In genomic region chr16:93807961-93808554, GRCm38 (mm10) we compare ENCODE assay signal across 8 mouse cellular contexts. TPM values are rescaled to one million over a fixed set of nuclear protein-coding genes. Genes with fewer than 3 reads are reported as not detected.
A peak's percentile ranks its signal among the peaks of the same experiment; 100 is the strongest.
DNase-seq lines count a peak whose midpoint lies in the region; ATAC-seq lines count a peak whose summit lies in the region.

No protein-coding gene starts in this region.

- H3K9ac ChIP-seq in liver, embryonic 12.5 days: no peak overlapping the region
- no peak overlapping the region for H3K9ac ChIP-seq in heart, embryonic 16.5 days (ENCODE audit: low read length)
- no peak overlapping the region for H3K9ac ChIP-seq in neural tube, embryonic 14.5 days (replicated peaks; ENCODE audit: low read depth, low read length)

- no peaks in the 10 kb centered on the region for H3K27me3 ChIP-seq in liver, embryonic 12.5 days (replicated peaks)
- no peaks in the 10 kb centered on the region for H3K27me3 ChIP-seq in embryonic facial prominence, embryonic 10.5 days (replicated peaks; ENCODE audit: low read depth, poor library complexity, severe bottlenecking)
- H3K27me3 ChIP-seq in heart, embryonic 16.5 days (ENCODE audit: control insufficient read depth, insufficient read depth, low read length): no peaks in the 10 kb centered on the region
- no peaks in the 10 kb centered on the region for H3K27me3 ChIP-seq in neural tube, embryonic 14.5 days (ENCODE audit: control insufficient read depth, insufficient read depth, low read length)

- no peak for ATAC-seq in liver, embryonic 12.5 days
- ATAC-seq in heart, embryonic 16.5 days (replicated peaks; ENCODE audit: extremely low read depth, insufficient read depth, low FRiP score): peak; percentile 63
- ATAC-seq in neural tube, embryonic 14.5 days (ENCODE audit: low read depth): peak; percentile 46; the same call in 1 of the 2 replicates
- ATAC-seq in erythroid progenitor cell, adult 5-6 weeks (replicated peaks; ENCODE audit: low FRiP score, poor library complexity, severe bottlenecking): no peak

- peaks cover 6% of the 10 kb centered on the region; the same call in 1 of the 2 replicates for H3K4me1 ChIP-seq in liver, embryonic 12.5 days
- peaks cover 42% of the 10 kb centered on the region for H3K4me1 ChIP-seq in embryonic facial prominence, embryonic 10.5 days
- peaks cover 6% of the 10 kb centered on the region for H3K4me1 ChIP-seq in heart, embryonic 16.5 days (ENCODE audit: control insufficient read depth, insufficient read depth, low read length)
- no peaks in the 10 kb centered on the region for H3K4me1 ChIP-seq in neural tube, embryonic 14.5 days (ENCODE audit: control insufficient read depth, insufficient read depth, low read length)

- no peak overlapping the region for H3K4me3 ChIP-seq in liver, embryonic 12.5 days
- H3K4me3 ChIP-seq in embryonic facial prominence, embryonic 10.5 days: no peak overlapping the region
- H3K4me3 ChIP-seq in heart, embryonic 16.5 days (ENCODE audit: low read length): no peak overlapping the region
- H3K4me3 ChIP-seq in neural tube, embryonic 14.5 days (ENCODE audit: low read depth, low read length): no peak overlapping the region

- no peaks in the 10 kb centered on the region for H3K9me3 ChIP-seq in liver, embryonic 12.5 days (replicated peaks)
- peaks cover 16% of the 10 kb centered on the region for H3K9me3 ChIP-seq in embryonic facial prominence, embryonic 10.5 days
- peaks cover 11% of the 10 kb centered on the region for H3K9me3 ChIP-seq in heart, embryonic 16.5 days (replicated peaks; ENCODE audit: control insufficient read depth, low read length)
- H3K9me3 ChIP-seq in neural tube, embryonic 14.5 days (ENCODE audit: control insufficient read depth, low read length): no peaks in the 10 kb centered on the region

- no peak overlapping the region for H3K4me2 ChIP-seq in liver, embryonic 12.5 days
- no peak overlapping the region for H3K4me2 ChIP-seq in heart, embryonic 16.5 days (ENCODE audit: low read depth, low read length)
- H3K4me2 ChIP-seq in neural tube, embryonic 14.5 days (ENCODE audit: low read depth, low read length): no peak overlapping the region

- peak; percentile 27 for DNase-seq in liver
- peak; percentile 60 for DNase-seq in embryonic facial prominence, embryonic 10.5 days (ENCODE audit: low spot score)
- DNase-seq in kidney, postnatal 25 days: peak; percentile 82 to 85
- DNase-seq in retina, embryonic 14.5 days (ENCODE audit: low spot score): no peak

- no peak overlapping the region for H3K27ac ChIP-seq in liver, embryonic 12.5 days
- peak overlapping the region; percentile 82 for H3K27ac ChIP-seq in embryonic facial prominence, embryonic 10.5 days (replicated peaks)
- H3K27ac ChIP-seq in heart, embryonic 16.5 days (ENCODE audit: low read length): peak overlapping the region; percentile 69
- H3K27ac ChIP-seq in neural tube, embryonic 14.5 days (ENCODE audit: low read depth, low read length): no peak overlapping the region

- peaks cover 63% of the 10 kb centered on the region for H3K36me3 ChIP-seq in liver, embryonic 12.5 days
- H3K36me3 ChIP-seq in embryonic facial prominence, embryonic 10.5 days (replicated peaks): peaks cover 17% of the 10 kb centered on the region
- peaks cover 16% of the 10 kb centered on the region for H3K36me3 ChIP-seq in heart, embryonic 16.5 days (ENCODE audit: control insufficient read depth, insufficient read depth)
- peaks cover 20% of the 10 kb centered on the region for H3K36me3 ChIP-seq in neural tube, embryonic 14.5 days (ENCODE audit: control insufficient read depth, insufficient read depth, low read length)

- WGBS in liver, embryonic 12.5 days (ENCODE audit: insufficient replicate concordance): 65% methylated on average over 8 of the region's 8 CpGs
- 21% methylated on average over 8 of the region's 8 CpGs for WGBS in embryonic facial prominence, embryonic 10.5 days
- WGBS in heart, embryonic 16.5 days: 32% methylated on average over 8 of the region's 8 CpGs
- WGBS in neural tube, embryonic 14.5 days: 31% methylated on average over 8 of the region's 8 CpGs

RNA-seq across cellular contexts. Expression of gene Morc3, which starts 23.9 kb away (rescaled TPM):
- 22.6 and 26.3 TPM in 2 replicates for polyA plus RNA-seq in liver, embryonic 12.5 days (2016; fragmentation: Nextera tagmentation; extraction: Ambion mirVana)
- polyA plus RNA-seq in embryonic facial prominence, embryonic 10.5 days (2016; fragmentation: Nextera tagmentation; extraction: Ambion mirVana): 29.1 and 31.5 TPM in 2 replicates
- 24.9 and 26.2 TPM in 2 replicates for polyA plus RNA-seq in heart, embryonic 16.5 days (2015; fragmentation: Nextera tagmentation; extraction: Ambion mirVana)
- 37.0 and 39.9 TPM in 2 replicates for polyA plus RNA-seq in neural tube, embryonic 14.5 days (2014; fragmentation: Nextera tagmentation; extraction: Ambion mirVana)
- total RNA-seq in erythroid progenitor cell, adult 5-6 weeks (2015; ENCODE audit: low replicate concordance): 133 and 169 TPM in 2 replicates
- total RNA-seq in erythroid progenitor cell, adult 5-6 weeks (2017; ENCODE audit: low replicate concordance): 112 and 212 TPM in 2 replicates

Comparison
In these comparisons a context has a peak if more than half of its experiments do, and no peak if none do; other contexts are left out.
1. ATAC-seq: peak in heart, embryonic 16.5 days (single experiment) and neural tube, embryonic 14.5 days (single experiment); none in liver, embryonic 12.5 days (single experiment) and erythroid progenitor cell, adult 5-6 weeks (single experiment).
2. H3K27ac ChIP-seq: peak in embryonic facial prominence, embryonic 10.5 days (single experiment) and heart, embryonic 16.5 days (single experiment); none in liver, embryonic 12.5 days (single experiment) and neural tube, embryonic 14.5 days (single experiment).